Mouse (Mus musculus): ENCODE data around the gene Pgls. TPM values are rescaled to one million over a fixed set of nuclear protein-coding genes. Genes with fewer than 3 reads are reported as not detected.

The Pgls gene
- 10 to 100 TPM; 28.7 to 31.1 (median 29.3) TPM for total RNA-seq (2022)

GRCm38 (mm10) chr8:71591471-71592373, at the start of gene Pgls:
TSS of gene Pgls (plus strand) at chr8:71592176.
- peak; percentile 95 to 96 for DNase-seq (ENCODE audit: low spot score in 2 of 2)

GRCm38 (mm10) chr8:71542632-71543343, 49.2 kb upstream of the Pgls start, which contains the start of gene Mvb12a:
TSS of gene Mvb12a (plus strand) at chr8:71542922.
- DNase-seq (ENCODE audit: low spot score in 2 of 2): peak; percentile 80 to 99

- no peak for DNase-seq (ENCODE audit: low spot score in 2 of 2)
These were observed 48.2 kb upstream of the Pgls start for GRCm38 (mm10) chr8:71543755-71544154.

GRCm38 (mm10) chr8:71545053-71545452, 46.9 kb upstream of the Pgls start:
- no peak for DNase-seq (ENCODE audit: low spot score in 2 of 2)

GRCm38 (mm10) chr8:71547590-71547989, 44.4 kb upstream of the Pgls start:
- no peak for DNase-seq (ENCODE audit: low spot score in 2 of 2)

- no peak for DNase-seq (ENCODE audit: low spot score in 2 of 2)
These were observed 41.2 kb upstream of the Pgls start for GRCm38 (mm10) chr8:71550754-71551153.

GRCm38 (mm10) chr8:71552770-71553169, 39.2 kb upstream of the Pgls start:
- no peak for DNase-seq (ENCODE audit: low spot score in 2 of 2)

- DNase-seq (ENCODE audit: low spot score in 2 of 2): no peak
These were observed 38.0 kb upstream of the Pgls start for GRCm38 (mm10) chr8:71554001-71554400.

GRCm38 (mm10) chr8:71554644-71555043, 37.3 kb upstream of the Pgls start:
- DNase-seq (ENCODE audit: low spot score in 2 of 2): no peak

GRCm38 (mm10) chr8:71558071-71558957, 33.7 kb upstream of the Pgls start, which contains the start of gene Tmem221:
TSS of gene Tmem221 (minus strand) at chr8:71558871.
- no peak for DNase-seq (ENCODE audit: low spot score in 2 of 2)

GRCm38 (mm10) chr8:71558958-71559690, 32.9 kb upstream of the Pgls start:
- DNase-seq (ENCODE audit: low spot score in 2 of 2): no peak

GRCm38 (mm10) chr8:71560071-71560470, 31.9 kb upstream of the Pgls start:
- DNase-seq (ENCODE audit: low spot score in 2 of 2): no peak

- no peak for DNase-seq (ENCODE audit: low spot score in 2 of 2)
These were observed 31.2 kb upstream of the Pgls start for GRCm38 (mm10) chr8:71560765-71561164.

GRCm38 (mm10) chr8:71561401-71561800, 30.6 kb upstream of the Pgls start:
- peak in 1 of 2 experiments; percentile 50 for DNase-seq (ENCODE audit: low spot score in 2 of 2)

GRCm38 (mm10) chr8:71562751-71563150, 29.2 kb upstream of the Pgls start:
- peak in 1 of 2 experiments; percentile 65 for DNase-seq (ENCODE audit: low spot score in 2 of 2)

- no peak for DNase-seq (ENCODE audit: low spot score in 2 of 2)
These were observed 28.0 kb upstream of the Pgls start for GRCm38 (mm10) chr8:71563992-71564391.

- no peak for DNase-seq (ENCODE audit: low spot score in 2 of 2)
These were observed 25.5 kb upstream of the Pgls start, which contains the start of gene Nxnl1 for GRCm38 (mm10) chr8:71566501-71566900. TSS of gene Nxnl1 (minus strand) at chr8:71566601.

GRCm38 (mm10) chr8:71567587-71567986, 24.4 kb upstream of the Pgls start:
- DNase-seq (ENCODE audit: low spot score in 2 of 2): no peak

- peak in 1 of 2 experiments; percentile 70 for DNase-seq (ENCODE audit: low spot score in 2 of 2)
These were observed 23.5 kb upstream of the Pgls start, which contains the start of gene Slc27a1 for GRCm38 (mm10) chr8:71568387-71568937. TSS of gene Slc27a1 (plus strand) at chr8:71568882.

GRCm38 (mm10) chr8:71568941-71569340, 23.0 kb upstream of the Pgls start:
- no peak for DNase-seq (ENCODE audit: low spot score in 2 of 2)

Measured in left cerebral cortex, adult 8-10 months (tissue).